Mouse (Mus musculus): ENCODE measurements around the gene Tnpo2. TPM values are rescaled to one million over a fixed set of nuclear protein-coding genes. Genes with fewer than 3 reads are reported as not detected.

Tnpo2 gene
- polyA plus RNA-seq, 1 experiment from 2014 or later = 64.1 TPM

- 19% methylated on average over 28 of the region's 28 CpGs for WGBS
- Histone ChIP-seq H3K4me2 (replicated peaks) (no peak overlapping the region), H3K27me3 (peaks cover 37% of the 10 kb centered on the region), H3K9me3 (no peaks in the 10 kb centered on the region), H3K36me3 (no peaks in the 10 kb centered on the region), H3K9ac (replicated peaks) (no peak overlapping the region), H3K27ac (replicated peaks) (no peak overlapping the region), H3K4me3 (no peak overlapping the region), H3K4me1 (peaks cover 6% of the 10 kb centered on the region)
- ATAC-seq (replicated peaks) = no peak
Measured at GRCm38 (mm10) chr8:85011242-85011641, 25.5 kb upstream of the Tnpo2 start.

DNA sequence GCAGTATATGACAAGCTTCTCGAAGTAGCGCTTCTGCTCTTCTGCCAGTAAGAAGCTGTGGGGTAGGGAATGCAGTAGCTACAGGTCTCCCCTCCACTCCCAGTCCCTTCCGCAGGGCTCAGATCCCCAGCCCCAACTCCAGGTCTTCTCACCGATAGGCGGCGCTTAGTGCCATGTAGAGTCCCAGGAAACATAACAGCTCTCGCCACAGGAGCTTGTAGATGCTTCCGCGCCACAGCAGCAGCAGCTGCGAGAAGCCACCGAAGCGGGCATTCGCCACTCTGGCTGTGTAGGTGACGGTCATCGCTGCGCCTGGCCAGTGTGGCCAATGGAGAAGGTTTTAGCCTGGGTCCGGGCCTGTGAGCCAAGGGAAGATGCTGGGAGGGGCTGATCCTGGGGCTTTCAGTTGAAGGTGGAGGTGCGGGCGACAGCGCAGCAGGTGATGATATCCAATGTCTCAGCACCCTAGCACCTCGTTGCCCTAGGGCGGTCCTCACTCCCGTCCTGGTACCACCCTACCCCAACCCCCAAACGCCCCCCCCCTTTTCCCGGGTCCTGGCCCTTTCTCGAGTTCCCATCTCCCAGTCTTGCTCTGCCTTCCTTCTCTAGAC lies 23.4 kb upstream of the Tnpo2 start:
- peak overlapping the region; percentile 39 for H3K9ac ChIP-seq (replicated peaks)
- H3K27ac ChIP-seq (replicated peaks) = no peak overlapping the region
- H3K4me2 ChIP-seq (replicated peaks) = peak overlapping the region; percentile 66
- peaks cover 33% of the 10 kb centered on the region for H3K27me3 ChIP-seq
- H3K36me3 ChIP-seq = peaks cover 13% of the 10 kb centered on the region
- H3K4me3 ChIP-seq = peak overlapping the region; percentile 36
- peaks cover 6% of the 10 kb centered on the region for H3K4me1 ChIP-seq
- no peaks in the 10 kb centered on the region for H3K9me3 ChIP-seq
- WGBS = 3% methylated on average over 26 of the region's 26 CpGs
- ATAC-seq (replicated peaks) = peak; percentile 68; the same call in 1 of the 2 replicates

DNA sequence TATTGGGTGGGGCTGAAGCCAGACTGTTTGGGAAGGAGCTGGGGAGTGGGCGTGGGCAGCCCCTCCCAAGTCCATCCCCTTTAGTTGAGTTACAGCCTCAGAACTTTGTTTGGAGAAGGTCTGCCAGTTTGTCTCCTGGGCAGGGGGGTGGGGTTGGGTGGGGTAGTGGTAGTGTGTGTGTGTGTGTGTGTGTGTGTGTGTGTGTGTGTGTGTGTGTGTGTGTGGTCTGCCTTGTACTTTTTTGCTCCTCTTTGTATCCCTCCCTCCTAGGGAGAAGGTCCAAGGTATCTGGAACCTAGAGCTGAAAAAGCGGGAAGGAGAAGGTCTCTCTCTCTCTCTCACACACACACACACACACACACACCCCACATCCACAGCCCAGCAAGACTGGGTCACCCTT lies 22.3 kb upstream of the Tnpo2 start, which contains the start of gene Best2:
Best2 (minus strand) TSS at position 101 of the 400 bp plus-strand sequence.
- ATAC-seq (replicated peaks) = no peak
- Histone ChIP-seq H3K9me3 (no peaks in the 10 kb centered on the region), H3K4me3 (peak within 1 kb of the TSS; percentile 36), H3K4me1 (peaks cover 6% of the 10 kb centered on the region), H3K4me2 (replicated peaks) (peak within 1 kb of the TSS; percentile 66), H3K27me3 (peaks cover 28% of the 10 kb centered on the region), H3K27ac (replicated peaks) (no peak within 1 kb of the TSS), H3K9ac (replicated peaks) (peak within 1 kb of the TSS; percentile 39), H3K36me3 (peaks cover 23% of the 10 kb centered on the region)
- WGBS = 73% methylated on average over 2 of the region's 2 CpGs

- H3K9ac ChIP-seq (replicated peaks) = no peak overlapping the region
- ATAC-seq (replicated peaks) = no peak
- peaks cover 14% of the 10 kb centered on the region for H3K27me3 ChIP-seq
- H3K4me2 ChIP-seq (replicated peaks) = no peak overlapping the region
- 72% methylated on average over 10 of the region's 10 CpGs for WGBS
- no peak overlapping the region for H3K4me3 ChIP-seq
- H3K4me1 ChIP-seq = peaks cover 6% of the 10 kb centered on the region
- H3K9me3 ChIP-seq = no peaks in the 10 kb centered on the region
- H3K27ac ChIP-seq (replicated peaks) = no peak overlapping the region
- H3K36me3 ChIP-seq = peaks cover 38% of the 10 kb centered on the region
Measured at GRCm38 (mm10) chr8:85016724-85017123, 20.0 kb upstream of the Tnpo2 start.

DNA sequence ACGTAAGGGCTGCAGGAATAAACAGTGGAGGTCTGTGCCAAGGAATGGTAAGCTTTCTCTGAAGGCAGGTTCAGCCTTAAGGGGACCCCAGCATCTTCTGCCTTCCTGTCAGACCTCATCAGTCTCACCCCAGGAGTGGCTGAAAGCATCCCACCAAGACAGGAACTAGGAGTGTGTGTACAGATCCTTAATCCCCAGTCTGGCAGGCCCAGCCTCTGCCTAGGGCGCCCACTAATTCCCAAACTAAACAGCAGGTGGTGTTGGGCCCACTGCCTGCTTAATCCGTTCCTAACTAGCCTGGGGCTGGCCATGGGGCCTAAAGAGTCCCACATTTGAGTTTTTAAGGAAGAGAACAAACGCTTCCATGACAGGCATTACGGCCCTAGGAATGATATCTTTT lies 19.5 kb upstream of the Tnpo2 start:
- Histone ChIP-seq H3K4me3 (no peak overlapping the region), H3K9ac (replicated peaks) (no peak overlapping the region), H3K4me1 (peaks cover 6% of the 10 kb centered on the region), H3K4me2 (replicated peaks) (no peak overlapping the region), H3K36me3 (peaks cover 42% of the 10 kb centered on the region), H3K27me3 (peaks cover 12% of the 10 kb centered on the region), H3K27ac (replicated peaks) (no peak overlapping the region), H3K9me3 (no peaks in the 10 kb centered on the region)
- ATAC-seq (replicated peaks) = no peak
- WGBS = 18% methylated on average over 5 of the region's 5 CpGs

GRCm38 (mm10) chr8:85021514-85022055 lies 15.1 kb upstream of the Tnpo2 start:
- no peaks in the 10 kb centered on the region for H3K9me3 ChIP-seq
- H3K4me2 ChIP-seq (replicated peaks) = no peak overlapping the region
- H3K9ac ChIP-seq (replicated peaks) = no peak overlapping the region
- no peak overlapping the region for H3K4me3 ChIP-seq
- H3K4me1 ChIP-seq = peaks cover 27% of the 10 kb centered on the region
- H3K27me3 ChIP-seq = no peaks in the 10 kb centered on the region
- H3K27ac ChIP-seq (replicated peaks) = no peak overlapping the region
- H3K36me3 ChIP-seq = peaks cover 57% of the 10 kb centered on the region
- 97% methylated on average over 3 of the region's 3 CpGs for WGBS
- no peak for ATAC-seq (replicated peaks)

GRCm38 (mm10) chr8:85023846-85024245 lies 12.9 kb upstream of the Tnpo2 start:
- Histone ChIP-seq H3K27me3 (no peaks in the 10 kb centered on the region), H3K9me3 (no peaks in the 10 kb centered on the region), H3K27ac (replicated peaks) (no peak overlapping the region), H3K4me2 (replicated peaks) (peak overlapping the region; percentile 71), H3K36me3 (peaks cover 39% of the 10 kb centered on the region), H3K4me1 (peaks cover 39% of the 10 kb centered on the region), H3K9ac (replicated peaks) (no peak overlapping the region), H3K4me3 (peak overlapping the region; percentile 92; the same call in 1 of the 2 replicates)
- no peak for ATAC-seq (replicated peaks)
- 93% methylated on average over 3 of the region's 3 CpGs for WGBS

DNA sequence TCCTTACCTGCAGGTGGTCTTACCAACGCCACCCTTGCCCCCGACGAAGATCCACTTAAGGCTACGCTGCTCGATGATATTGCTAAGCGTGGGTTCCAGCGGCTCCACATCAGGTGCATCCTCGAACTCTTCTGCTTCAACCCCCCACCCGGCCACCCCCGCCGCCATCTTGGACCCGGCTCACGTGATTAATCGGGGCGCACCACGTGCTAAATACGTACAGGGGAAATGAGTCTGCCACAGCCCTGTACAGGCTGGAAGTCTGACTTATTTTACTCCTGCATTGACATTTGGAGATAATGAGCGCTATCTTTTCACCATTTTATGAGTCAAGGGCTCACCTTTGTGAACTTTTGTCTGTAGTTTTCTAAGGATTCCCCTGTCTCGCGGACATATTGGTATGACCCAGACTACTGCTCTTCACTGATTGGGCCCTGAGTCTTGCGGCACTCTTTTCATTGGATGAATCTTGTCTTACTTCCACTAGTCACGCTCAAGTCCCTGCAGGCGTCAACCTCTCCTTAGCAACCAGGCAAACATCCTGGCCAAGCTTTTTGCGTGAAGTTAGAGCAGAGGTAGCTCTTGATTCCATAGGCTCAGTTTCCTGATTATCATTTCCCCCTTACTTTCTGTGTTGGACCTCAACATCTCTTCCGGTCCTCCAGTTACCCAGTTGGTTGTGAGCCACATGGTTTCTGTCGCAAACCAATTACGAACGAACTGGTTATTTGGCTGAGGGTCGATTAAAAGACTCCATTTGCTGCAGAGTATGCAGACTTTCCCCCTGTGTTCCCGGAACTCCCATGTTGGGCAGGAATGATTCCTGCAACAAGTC lies 11.4 kb upstream of the Tnpo2 start, which contains the start of gene Asna1:
Asna1 (minus strand) TSS at position 184 of the 835 bp plus-strand sequence.
- peak within 1 kb of the TSS; percentile 92 for H3K4me3 ChIP-seq
- H3K4me2 ChIP-seq (replicated peaks) = peak within 1 kb of the TSS; percentile 71
- H3K9ac ChIP-seq (replicated peaks) = peak within 1 kb of the TSS; percentile 63
- H3K27me3 ChIP-seq = no peaks in the 10 kb centered on the region
- 7% methylated on average over 30 of the region's 30 CpGs for WGBS
- peak within 1 kb of the TSS; percentile 84 for H3K27ac ChIP-seq (replicated peaks)
- H3K4me1 ChIP-seq = peaks cover 44% of the 10 kb centered on the region
- peaks cover 33% of the 10 kb centered on the region for H3K36me3 ChIP-seq
- H3K9me3 ChIP-seq = no peaks in the 10 kb centered on the region
- ATAC-seq (replicated peaks) = peak; percentile 91

DNA sequence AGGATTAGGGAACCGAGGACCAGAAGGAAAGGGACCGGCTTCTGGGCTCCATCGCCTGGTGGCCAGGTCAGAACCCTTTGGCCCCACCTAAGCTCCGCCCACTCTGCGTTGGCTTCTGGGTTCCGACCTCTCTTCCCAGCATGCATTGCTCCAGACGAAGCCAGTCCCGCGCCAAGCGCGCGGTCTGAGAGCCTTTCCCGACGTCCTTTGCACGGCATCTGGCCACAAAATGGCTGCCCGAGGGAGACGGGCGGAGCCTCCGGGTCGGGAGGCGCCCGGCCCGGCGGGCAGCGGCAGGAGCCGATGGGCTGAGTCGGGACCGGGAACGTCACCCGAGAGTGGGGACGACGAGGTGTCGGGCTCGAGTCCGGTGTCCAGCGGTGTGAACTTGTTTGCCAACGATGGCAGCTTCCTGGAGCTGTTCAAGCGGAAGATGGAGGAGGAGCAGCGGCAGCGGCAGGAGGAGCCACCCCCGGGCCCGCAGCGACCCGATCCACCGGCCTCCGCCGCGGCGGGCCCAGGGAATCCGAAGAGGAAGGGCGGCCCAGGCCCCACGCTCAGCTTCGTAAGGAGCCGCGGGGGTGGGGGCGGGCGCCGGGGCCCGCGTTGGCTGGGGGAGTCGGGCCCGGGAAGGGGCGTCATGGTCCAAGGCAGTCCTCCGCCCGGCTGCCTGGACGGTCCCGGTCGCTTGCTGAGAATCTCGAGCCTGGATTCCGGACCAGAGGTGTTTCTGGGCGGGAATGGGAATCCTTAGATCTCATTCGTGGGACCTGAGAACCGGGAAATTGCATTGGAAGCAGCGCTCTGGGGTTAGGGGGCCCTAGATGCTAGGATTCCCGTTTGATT lies 9.8 kb upstream of the Tnpo2 start, which contains the start of gene Trir:
Trir (plus strand) TSS at position 154 of the 846 bp plus-strand sequence.
- peak within 1 kb of the TSS; percentile 84 for H3K27ac ChIP-seq (replicated peaks)
- H3K9ac ChIP-seq (replicated peaks) = peak within 1 kb of the TSS; percentile 99
- ATAC-seq (replicated peaks) = peak; percentile 76
- H3K9me3 ChIP-seq = no peaks in the 10 kb centered on the region
- H3K4me3 ChIP-seq = peak within 1 kb of the TSS; percentile 92
- under 1% methylated on average over 75 of the region's 75 CpGs for WGBS
- peaks cover 40% of the 10 kb centered on the region for H3K36me3 ChIP-seq
- H3K27me3 ChIP-seq = no peaks in the 10 kb centered on the region
- peak within 1 kb of the TSS; percentile 71 for H3K4me2 ChIP-seq (replicated peaks)
- peaks cover 44% of the 10 kb centered on the region for H3K4me1 ChIP-seq

DNA sequence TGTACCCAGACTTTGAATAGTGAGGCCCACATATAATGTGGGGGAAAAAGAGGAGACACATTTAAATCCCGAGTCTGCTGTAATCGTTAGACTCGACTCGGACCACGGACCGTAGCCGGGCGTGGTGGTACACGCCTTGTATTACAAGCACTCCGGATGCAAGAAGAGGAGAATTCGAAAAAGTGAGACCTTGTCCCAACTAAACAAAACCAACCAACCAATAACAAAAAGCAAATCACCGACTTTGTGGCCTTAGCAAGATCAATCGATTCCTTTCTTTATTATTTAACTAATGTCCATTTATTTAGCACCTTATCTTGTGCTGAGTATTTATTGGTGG lies 9.2 kb upstream of the Tnpo2 start:
- Histone ChIP-seq H3K4me1 (peaks cover 44% of the 10 kb centered on the region), H3K4me3 (peak overlapping the region; percentile 92), H3K27ac (replicated peaks) (peak overlapping the region; percentile 84), H3K27me3 (no peaks in the 10 kb centered on the region), H3K4me2 (replicated peaks) (peak overlapping the region; percentile 71), H3K9ac (replicated peaks) (peak overlapping the region; percentile 99), H3K9me3 (no peaks in the 10 kb centered on the region), H3K36me3 (peaks cover 40% of the 10 kb centered on the region)
- 1% methylated on average over 13 of the region's 13 CpGs for WGBS
- no peak for ATAC-seq (replicated peaks)

- Histone ChIP-seq H3K36me3 (peaks cover 42% of the 10 kb centered on the region), H3K4me1 (peaks cover 44% of the 10 kb centered on the region), H3K9me3 (no peaks in the 10 kb centered on the region), H3K4me3 (peak overlapping the region; percentile 92), H3K9ac (replicated peaks) (peak overlapping the region; percentile 99), H3K27me3 (no peaks in the 10 kb centered on the region), H3K27ac (replicated peaks) (peak overlapping the region; percentile 84; the same call in 1 of the 2 replicates), H3K4me2 (replicated peaks) (peak overlapping the region; percentile 71)
- WGBS = 24% methylated on average over 2 of the region's 2 CpGs
- no peak for ATAC-seq (replicated peaks)
Measured at GRCm38 (mm10) chr8:85027922-85028321, 8.8 kb upstream of the Tnpo2 start.

All from forebrain, embryonic 15.5 days (tissue).